Mouse (Mus musculus) gastrocnemius, postnatal 25 days (tissue): ENCODE results near the gene Slc13a2. TPM values are rescaled to one million over a fixed set of nuclear protein-coding genes. Genes with fewer than 3 reads are reported as not detected.
A peak's percentile ranks its signal among the peaks of the same experiment; 100 is the strongest.

Source experiments
- DNase-seq: peaks from one replicate; pipeline ENCODE4 v3.0.0; 2022
- long read RNA-seq, 2 experiments: library from polyadenylated mRNA; stranded (forward); transcript quantifications; one replicate each; pipeline ENCODE4 v2.0.0; 2021
- total RNA-seq, 2 experiments: library from RNA; stranded (reverse); gene quantifications; 1 replicate in 1 of 2; 2 replicates in 1 of 2; pipeline ENCODE4 v1.2.3; 2021

Gene Slc13a2
- total RNA-seq, result not detected
- long read RNA-seq, experiment 1, result 0 reads
- long read RNA-seq, experiment 2, result 0 reads

DNA sequence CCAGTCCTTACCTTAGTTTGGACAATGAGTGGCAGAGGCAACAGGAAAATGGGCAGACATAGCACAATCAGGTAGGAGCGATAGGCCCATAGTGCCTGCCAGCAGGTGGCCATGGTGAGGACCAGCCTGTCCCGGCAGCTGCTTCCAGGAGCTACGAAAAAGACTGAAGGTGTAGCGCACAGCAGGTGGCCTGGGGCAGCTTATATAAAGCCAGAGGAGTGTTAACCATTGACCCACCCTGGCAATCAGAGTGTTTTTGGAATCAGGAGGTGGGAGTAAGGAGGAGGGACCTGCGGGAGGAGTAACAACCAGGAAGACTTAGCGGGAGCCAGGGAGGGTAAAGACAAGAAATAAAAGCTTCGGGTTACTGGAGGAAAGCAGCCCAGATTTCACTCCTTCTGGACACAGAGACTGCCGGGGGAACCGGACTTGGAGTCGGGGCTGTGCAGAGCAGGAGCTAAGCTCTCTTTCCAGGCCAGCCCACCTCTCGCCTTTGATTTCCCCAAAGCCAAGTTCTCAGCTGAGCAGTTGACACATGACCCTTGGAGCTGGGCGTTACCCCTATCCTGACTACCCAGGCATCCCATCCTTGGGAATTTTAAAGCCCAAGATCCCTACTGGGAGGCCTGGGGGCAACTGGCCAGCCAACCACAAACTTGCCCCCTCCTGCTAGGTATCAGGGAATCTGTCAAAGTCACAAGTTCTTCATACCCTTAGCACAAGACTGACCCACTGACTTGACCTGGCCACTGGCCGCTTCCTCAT lies at the start of gene Slc13a2:
TSS of gene Slc13a2 (minus strand) at position 163 of the 765 bp plus-strand sequence.
- DNase-seq, result no peak

- DNase-seq, result no peak
Observed at GRCm38 (mm10) chr11:78471326-78472103, 49.5 kb upstream of the Slc13a2 start.

GRCm38 (mm10) chr11:78467932-78468331 lies 45.9 kb upstream of the Slc13a2 start:
- no peak for DNase-seq

GRCm38 (mm10) chr11:78467515-78467914 lies 45.5 kb upstream of the Slc13a2 start:
- DNase-seq, result no peak

- DNase-seq, result no peak
Observed at GRCm38 (mm10) chr11:78466242-78466912, 44.4 kb upstream of the Slc13a2 start.

- peak; percentile 86 for DNase-seq
Observed at GRCm38 (mm10) chr11:78465568-78466180, 43.7 kb upstream of the Slc13a2 start, which contains the start of gene Slc46a1. Gene Slc46a1, plus strand, starts transcription at chr11:78465697.

- DNase-seq, result no peak
Observed at GRCm38 (mm10) chr11:78465116-78465515, 43.1 kb upstream of the Slc13a2 start.

- no peak for DNase-seq
Observed at GRCm38 (mm10) chr11:78463286-78464036, 41.4 kb upstream of the Slc13a2 start.

- DNase-seq, result no peak
Observed at GRCm38 (mm10) chr11:78462669-78463068, 40.7 kb upstream of the Slc13a2 start.

DNA sequence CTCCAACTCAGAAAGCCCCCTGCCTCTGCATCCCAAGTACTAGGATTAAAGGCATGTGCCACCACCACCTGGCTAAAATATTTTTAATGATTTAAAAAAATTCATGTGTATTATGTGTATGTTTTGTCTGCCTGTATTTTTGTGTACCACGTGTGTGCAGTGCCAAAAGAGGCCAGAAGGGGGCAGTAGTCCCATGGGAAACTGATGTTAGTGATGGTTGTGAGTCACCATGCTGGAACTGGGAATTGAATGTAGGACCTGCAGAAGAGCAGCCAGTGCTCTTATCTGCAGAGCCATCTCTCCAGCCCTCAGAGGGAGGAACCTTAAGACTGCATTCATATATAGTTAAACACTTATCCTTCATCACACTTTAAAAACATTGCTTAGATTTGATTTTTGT lies 39.9 kb upstream of the Slc13a2 start:
- DNase-seq, result no peak

DNA sequence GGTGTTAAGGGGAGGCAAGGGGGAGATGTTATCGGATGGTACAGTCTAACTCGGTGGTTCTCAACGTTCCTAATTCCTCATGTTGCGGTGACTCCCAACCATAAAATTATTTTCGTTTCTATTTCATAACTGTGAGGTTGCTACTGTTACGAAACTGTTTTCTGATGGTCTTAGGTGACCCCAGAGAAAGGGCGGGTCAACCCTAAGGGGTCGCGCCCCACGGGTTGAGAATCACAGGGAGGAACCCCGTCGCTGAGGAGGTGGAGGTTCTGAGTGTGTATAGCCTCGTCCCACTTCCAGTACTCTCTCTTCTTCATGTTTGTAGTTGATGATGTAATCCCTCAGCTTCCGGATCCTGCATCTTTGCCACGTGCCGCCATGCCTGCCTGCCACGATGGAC lies 36.7 kb upstream of the Slc13a2 start:
- no peak for DNase-seq

DNA sequence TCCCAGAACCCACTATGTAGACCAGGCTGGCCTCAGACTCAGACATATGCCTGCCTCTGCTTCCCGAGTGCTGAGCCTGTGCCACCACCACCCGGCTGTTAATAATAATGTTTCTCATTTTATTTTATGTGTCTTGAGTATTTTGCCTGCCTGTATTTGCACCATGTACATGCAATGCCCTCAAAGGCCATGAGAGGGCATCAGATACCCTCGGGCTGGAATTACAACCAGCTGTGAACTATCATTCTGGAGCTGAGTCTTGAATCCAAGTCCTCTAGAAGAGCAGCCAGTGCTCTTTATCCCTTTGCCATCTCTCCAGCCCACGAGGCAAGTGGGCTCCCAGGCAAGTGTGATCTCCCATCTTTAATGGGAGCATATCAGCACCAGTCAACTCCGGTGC lies 33.3 kb upstream of the Slc13a2 start:
- DNase-seq, result no peak

DNA sequence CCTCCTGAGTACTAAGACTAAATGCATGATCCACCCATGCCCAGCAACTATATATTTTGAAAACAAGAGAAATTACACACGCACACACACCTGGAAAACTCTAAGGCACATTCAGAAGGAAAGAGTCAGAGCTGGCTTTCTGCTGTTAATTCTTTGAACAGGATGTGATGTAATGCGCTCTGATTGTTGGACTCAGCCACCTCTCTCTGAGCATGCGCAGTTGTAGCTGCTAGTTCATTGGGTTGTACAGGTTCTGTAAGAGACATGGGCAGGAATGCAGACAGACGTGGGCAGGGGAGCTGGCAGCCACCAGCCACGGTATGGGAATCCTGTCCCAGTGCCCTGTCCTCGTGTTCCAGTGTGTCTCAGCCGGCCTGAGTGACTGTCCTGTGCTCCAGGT lies 32.3 kb upstream of the Slc13a2 start:
- DNase-seq, result no peak

DNA sequence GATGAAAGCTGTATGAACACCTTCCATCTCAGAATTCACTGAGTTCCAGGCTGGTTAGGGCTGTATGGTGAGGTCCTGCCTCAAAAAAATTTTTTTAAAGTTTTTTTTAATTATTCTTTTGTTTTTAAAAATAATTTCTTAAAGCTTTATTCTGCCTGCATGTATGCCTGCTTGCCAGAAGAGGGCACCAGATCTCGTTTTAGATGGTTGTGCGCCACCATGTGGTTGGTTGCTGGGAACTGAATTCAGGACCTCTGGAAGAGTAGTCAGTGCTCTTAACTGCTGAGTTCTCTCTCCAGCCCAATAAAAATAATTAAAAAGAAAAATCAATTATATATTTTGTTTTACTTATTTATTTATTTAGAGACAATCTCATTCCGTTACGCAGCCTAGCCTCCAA lies 31.7 kb upstream of the Slc13a2 start:
- no peak for DNase-seq

DNA sequence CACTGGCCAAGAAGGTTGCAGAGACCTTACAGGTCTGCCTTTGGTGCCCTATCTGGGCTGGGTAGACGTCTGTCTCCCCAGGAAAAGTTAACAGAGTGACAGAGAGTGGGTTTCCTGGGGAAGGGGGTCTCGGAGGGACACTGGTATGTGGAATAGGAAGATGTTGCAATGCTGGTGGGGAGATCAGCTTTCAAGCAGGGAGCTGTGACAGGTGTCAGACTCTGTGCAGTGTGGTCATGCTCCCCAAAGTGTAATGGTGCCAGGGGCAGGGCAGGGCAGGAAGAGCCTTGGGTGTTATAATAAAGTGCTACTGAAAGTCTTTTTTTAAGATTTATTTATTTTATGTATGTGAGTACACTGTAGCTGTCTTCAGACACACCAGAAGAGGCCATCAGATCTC lies 28.3 kb upstream of the Slc13a2 start:
- no peak for DNase-seq

GRCm38 (mm10) chr11:78448242-78448641 lies 26.2 kb upstream of the Slc13a2 start:
- no peak for DNase-seq

GRCm38 (mm10) chr11:78447168-78447567 lies 25.2 kb upstream of the Slc13a2 start:
- DNase-seq, result no peak

DNA sequence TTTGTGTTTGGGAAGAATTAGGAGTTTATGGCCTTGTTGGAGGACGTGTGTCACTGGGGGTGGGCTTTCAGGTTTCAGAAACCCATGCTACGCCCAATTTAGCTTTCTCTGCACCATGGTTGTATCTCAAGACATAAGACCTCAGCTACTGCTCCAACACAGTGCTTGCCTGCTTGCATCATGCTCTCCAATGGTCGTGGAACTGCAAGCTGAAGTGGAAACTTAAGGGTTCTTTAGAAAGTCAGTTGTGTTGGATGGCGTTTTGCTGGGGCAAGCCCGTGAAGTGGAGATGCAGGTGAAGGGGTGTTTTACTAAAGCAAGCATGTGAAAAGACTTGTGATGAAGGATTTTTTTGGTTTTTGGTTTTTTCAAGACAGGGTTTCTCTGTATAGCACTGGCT lies 21.1 kb upstream of the Slc13a2 start:
- no peak for DNase-seq

- DNase-seq, result no peak
Observed at GRCm38 (mm10) chr11:78438399-78438930, 16.4 kb upstream of the Slc13a2 start.

DNA sequence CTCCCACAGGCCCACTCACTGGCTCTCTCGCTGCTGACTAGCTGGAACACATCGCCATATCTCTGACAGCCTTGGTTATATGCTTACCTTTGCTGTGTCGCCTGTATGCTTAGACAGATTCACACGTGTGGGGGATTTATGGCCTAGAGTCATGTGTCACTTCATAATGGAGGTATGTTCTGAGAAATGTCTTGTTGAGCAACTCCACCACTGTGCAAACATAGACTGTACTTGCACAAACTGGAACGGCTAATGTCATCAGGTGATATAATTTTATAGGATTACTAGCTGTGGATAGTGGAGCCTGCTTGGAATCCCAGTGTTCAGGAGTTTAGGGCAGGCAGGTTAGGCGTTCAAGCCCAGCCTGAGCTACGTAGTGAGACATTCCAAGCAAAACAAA lies 15.2 kb upstream of the Slc13a2 start:
- no peak for DNase-seq

DNA sequence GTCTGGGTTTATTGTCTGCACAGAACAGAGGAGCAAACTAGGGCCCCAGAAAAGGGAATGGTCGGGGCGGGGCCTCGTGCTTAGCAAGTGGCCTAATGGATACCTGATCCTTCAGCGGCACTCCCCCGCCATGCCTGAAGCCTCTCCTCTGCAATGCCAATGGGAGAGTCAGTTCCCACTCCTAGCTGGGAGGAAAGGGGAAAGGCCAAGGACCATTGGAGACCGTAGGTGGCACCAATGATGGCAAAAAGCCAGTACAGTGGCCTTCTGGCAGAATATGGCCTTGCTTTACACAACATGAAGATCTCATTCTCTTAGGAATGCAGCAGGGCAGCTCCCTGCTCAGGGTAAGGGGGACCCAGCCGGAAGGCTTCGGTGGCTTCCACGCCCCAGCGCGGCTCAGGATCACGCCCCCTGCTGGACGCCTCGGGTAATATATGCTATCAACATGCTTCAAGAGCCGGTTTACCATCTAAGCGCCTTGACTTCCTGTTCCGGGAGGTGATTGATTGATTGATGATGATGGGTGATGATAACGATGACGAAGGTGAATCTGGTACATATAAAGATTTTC lies 13.8 kb upstream of the Slc13a2 start:
- DNase-seq, result no peak
